Mouse (Mus musculus): ENCODE data around the gene Cd300ld2. TPM values are rescaled to one million over a fixed set of nuclear protein-coding genes. Genes with fewer than 3 reads are reported as not detected.
"Not testable (repeated sequence)": the region's sequence is repeated elsewhere in the genome, so short reads cannot be mapped to it uniquely, and the experiment has no call there.

Cd300ld2 gene
- polyA plus RNA-seq (2012; ENCODE audit: insufficient read depth, insufficient read length, missing spikeins) = 3.4 and 5.1 TPM in 2 replicates

DNA sequence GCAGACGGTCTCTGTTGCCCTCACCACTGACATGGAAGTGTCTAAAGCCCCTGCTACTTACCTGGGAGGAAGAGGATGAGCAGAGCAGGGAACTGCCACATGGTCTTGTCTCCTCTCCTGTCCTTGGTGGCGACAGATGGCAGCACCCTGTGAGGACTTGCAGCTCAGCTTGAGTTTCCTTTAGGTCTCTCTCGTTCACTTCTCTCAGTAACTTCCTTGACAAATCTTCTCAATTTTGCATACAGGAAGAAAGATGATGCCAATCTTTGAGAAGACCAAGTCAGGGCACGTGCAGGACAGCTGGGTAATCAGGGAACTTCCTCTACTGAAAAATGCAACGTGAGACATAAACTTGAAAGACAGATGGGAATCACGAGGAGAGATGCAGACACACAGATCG lies at the start of gene Cd300ld2:
TSS of gene Cd300ld2 (minus strand) at position 101 of the 400 bp plus-strand sequence.
- H3K4me1 ChIP-seq (ENCODE audit: control insufficient read depth, insufficient read depth, low read length); H3K4me3 ChIP-seq (ENCODE audit: insufficient read depth, low read length); H3K27ac ChIP-seq (ENCODE audit: insufficient read depth, low read depth, low read length): not testable (repeated sequence)

DNA sequence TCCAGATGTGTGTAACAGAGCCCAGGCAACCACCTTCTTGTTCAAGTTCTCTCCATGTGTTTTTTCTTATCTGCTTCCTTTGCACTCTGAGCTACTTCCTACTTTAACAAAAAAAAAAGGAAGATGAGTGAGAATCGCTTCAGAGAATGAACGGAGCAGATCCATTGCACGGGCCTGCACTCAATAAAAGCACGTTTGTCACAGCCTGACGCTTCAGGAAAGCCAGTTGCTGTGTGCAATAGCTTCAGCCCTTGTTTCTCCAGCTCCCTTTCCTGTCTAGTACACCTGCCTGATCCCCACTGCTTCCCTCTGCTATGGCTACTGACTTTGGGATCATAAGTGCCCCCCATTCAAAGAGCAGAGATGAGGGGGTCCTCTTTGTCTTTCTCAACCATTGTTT lies 46.1 kb upstream of the Cd300ld2 start, which contains the start of gene Cd300e:
TSS of gene Cd300e (minus strand) at position 101 of the 400 bp plus-strand sequence.
- H3K27ac ChIP-seq (ENCODE audit: insufficient read depth, low read depth, low read length) = peak within 1 kb of the TSS; percentile 30
- H3K4me3 ChIP-seq (ENCODE audit: insufficient read depth, low read length) = no peak within 1 kb of the TSS; the same call in 1 of the 2 replicates
- no peak for TF ChIP-seq POLR2A (IDR thresholded peaks at IDR 0.05; ENCODE audit: borderline replicate concordance, low read depth, low read length)
- TF ChIP-seq CTCF (IDR thresholded peaks at IDR 0.05; ENCODE audit: low read depth, low read length) = no peak

DNA sequence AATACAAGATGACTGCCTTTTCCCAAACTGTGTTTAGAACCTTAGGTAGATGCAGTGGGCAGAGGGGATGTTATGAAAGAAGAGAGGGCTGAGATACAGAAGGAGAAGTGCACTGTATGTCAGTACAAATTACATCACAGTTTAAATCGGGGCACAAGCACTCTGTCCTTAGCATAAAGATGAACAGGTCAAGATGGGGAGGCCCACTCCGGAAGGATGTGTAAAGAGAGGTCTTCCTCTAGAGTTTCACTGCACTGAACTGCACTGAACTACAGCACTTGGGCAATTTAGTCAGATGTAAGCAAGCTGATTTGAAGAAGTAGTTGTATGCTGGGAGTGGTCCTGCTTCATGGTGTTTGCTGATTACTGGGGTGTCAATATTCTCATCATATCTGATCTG lies 43.8 kb upstream of the Cd300ld2 start:
- TF ChIP-seq POLR2A (IDR thresholded peaks at IDR 0.05; ENCODE audit: borderline replicate concordance, low read depth, low read length) = no peak
- no peak for TF ChIP-seq CTCF (IDR thresholded peaks at IDR 0.05; ENCODE audit: low read depth, low read length)
- no peak overlapping the region for H3K4me3 ChIP-seq (ENCODE audit: insufficient read depth, low read length)
- no peak overlapping the region for H3K27ac ChIP-seq (ENCODE audit: insufficient read depth, low read depth, low read length)

More for the DNA sequence above, 46.1 kb upstream of the Cd300ld2 start, which contains the start of gene Cd300e:
- peaks cover 47% of the 10 kb centered on the region for H3K4me1 ChIP-seq (ENCODE audit: control insufficient read depth, insufficient read depth, low read length)

DNA sequence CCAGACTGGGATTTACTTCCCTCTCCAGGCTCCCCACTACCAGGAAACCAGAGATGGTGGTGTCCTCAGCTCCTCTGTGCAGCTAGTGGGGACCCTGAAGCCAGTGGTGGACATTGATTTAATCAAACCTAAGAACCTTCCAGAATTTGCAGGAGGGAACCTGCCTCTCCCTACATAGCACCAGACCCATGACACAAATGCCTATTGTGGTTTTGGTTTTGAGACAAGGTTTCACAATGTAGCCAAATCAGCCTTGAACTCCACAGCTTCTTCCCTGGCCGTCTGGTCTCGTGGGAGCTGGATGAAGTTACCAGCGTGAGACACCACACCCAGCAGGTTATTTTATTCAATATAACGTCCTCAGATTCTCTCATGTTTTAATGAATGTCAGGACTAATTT lies 42.7 kb upstream of the Cd300ld2 start:
- TF ChIP-seq POLR2A (IDR thresholded peaks at IDR 0.05; ENCODE audit: borderline replicate concordance, low read depth, low read length) (no peak), CTCF (IDR thresholded peaks at IDR 0.05; ENCODE audit: low read depth, low read length) (no peak)
- H3K4me1 ChIP-seq (ENCODE audit: control insufficient read depth, insufficient read depth, low read length) = peaks cover 56% of the 10 kb centered on the region
- H3K27ac ChIP-seq (ENCODE audit: insufficient read depth, low read depth, low read length) = no peak overlapping the region
- no peak overlapping the region for H3K4me3 ChIP-seq (ENCODE audit: insufficient read depth, low read length)

More for the DNA sequence above, 43.8 kb upstream of the Cd300ld2 start:
- peaks cover 47% of the 10 kb centered on the region for H3K4me1 ChIP-seq (ENCODE audit: control insufficient read depth, insufficient read depth, low read length)

DNA sequence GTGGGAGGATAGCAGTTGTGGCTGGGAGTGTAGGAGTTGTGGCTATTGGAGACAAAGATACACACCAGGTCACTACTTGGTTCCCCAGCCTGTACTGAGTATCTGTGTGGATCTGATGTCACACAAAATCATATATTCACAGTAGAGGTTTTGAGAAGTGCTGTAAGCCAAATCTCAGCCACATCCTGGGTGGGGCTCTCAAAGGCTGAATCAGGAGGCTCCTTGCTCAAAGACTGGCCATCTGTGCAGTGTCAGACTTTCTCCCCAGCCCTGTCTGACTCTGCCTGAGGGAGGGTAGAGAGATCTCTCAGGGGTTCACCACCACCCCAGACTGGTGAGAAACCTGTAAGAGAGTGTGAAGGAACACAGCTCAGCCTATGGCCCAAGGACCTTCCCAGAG lies 38.5 kb upstream of the Cd300ld2 start:
- peaks cover 29% of the 10 kb centered on the region for H3K4me1 ChIP-seq (ENCODE audit: control insufficient read depth, insufficient read depth, low read length)
- no peak overlapping the region for H3K27ac ChIP-seq (ENCODE audit: insufficient read depth, low read depth, low read length)
- H3K4me3 ChIP-seq (ENCODE audit: insufficient read depth, low read length) = no peak overlapping the region
- TF ChIP-seq POLR2A (IDR thresholded peaks at IDR 0.05; ENCODE audit: borderline replicate concordance, low read depth, low read length) (no peak), CTCF (IDR thresholded peaks at IDR 0.05; ENCODE audit: low read depth, low read length) (no peak)

GRCm38 (mm10) chr11:115052991-115053390 lies 37.0 kb upstream of the Cd300ld2 start:
- no peak overlapping the region for H3K27ac ChIP-seq (ENCODE audit: insufficient read depth, low read depth, low read length)
- TF ChIP-seq POLR2A (IDR thresholded peaks at IDR 0.05; ENCODE audit: borderline replicate concordance, low read depth, low read length) (no peak), CTCF (IDR thresholded peaks at IDR 0.05; ENCODE audit: low read depth, low read length) (no peak)
- peaks cover 21% of the 10 kb centered on the region for H3K4me1 ChIP-seq (ENCODE audit: control insufficient read depth, insufficient read depth, low read length)
- H3K4me3 ChIP-seq (ENCODE audit: insufficient read depth, low read length) = no peak overlapping the region

DNA sequence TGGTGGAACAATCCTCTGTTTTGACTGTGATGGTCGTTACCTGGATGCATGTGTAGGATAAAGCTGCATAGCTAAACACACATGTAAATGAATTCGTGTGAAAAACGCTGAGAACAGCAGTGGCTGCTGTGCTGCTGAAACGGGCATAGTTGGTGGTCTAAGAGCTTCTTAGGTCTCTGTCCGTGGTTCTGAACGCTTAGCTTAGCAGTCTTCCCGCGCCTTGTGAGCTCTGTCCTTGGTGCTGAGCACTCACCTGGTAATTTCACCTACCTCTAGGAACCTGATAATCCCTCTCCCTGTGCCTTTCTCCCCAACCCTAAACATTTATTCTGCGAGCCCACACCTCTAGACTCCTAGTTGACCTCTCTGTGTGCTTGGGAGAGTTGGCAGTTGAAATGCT lies 36.2 kb upstream of the Cd300ld2 start:
- TF ChIP-seq CTCF (IDR thresholded peaks at IDR 0.05; ENCODE audit: low read depth, low read length) = no peak
- no peak for TF ChIP-seq POLR2A (IDR thresholded peaks at IDR 0.05; ENCODE audit: borderline replicate concordance, low read depth, low read length)
- Histone ChIP-seq H3K4me1 (ENCODE audit: control insufficient read depth, insufficient read depth, low read length) (peaks cover 28% of the 10 kb centered on the region), H3K27ac (ENCODE audit: insufficient read depth, low read depth, low read length) (no peak overlapping the region), H3K4me3 (ENCODE audit: insufficient read depth, low read length) (no peak overlapping the region)

- no peak overlapping the region for H3K4me3 ChIP-seq (ENCODE audit: insufficient read depth, low read length)
- peaks cover 21% of the 10 kb centered on the region for H3K4me1 ChIP-seq (ENCODE audit: control insufficient read depth, insufficient read depth, low read length)
- no peak overlapping the region for H3K27ac ChIP-seq (ENCODE audit: insufficient read depth, low read depth, low read length)
- TF ChIP-seq POLR2A (IDR thresholded peaks at IDR 0.05; ENCODE audit: borderline replicate concordance, low read depth, low read length) (no peak), CTCF (IDR thresholded peaks at IDR 0.05; ENCODE audit: low read depth, low read length) (no peak)
Observed at GRCm38 (mm10) chr11:115049282-115049895, 33.4 kb upstream of the Cd300ld2 start.

DNA sequence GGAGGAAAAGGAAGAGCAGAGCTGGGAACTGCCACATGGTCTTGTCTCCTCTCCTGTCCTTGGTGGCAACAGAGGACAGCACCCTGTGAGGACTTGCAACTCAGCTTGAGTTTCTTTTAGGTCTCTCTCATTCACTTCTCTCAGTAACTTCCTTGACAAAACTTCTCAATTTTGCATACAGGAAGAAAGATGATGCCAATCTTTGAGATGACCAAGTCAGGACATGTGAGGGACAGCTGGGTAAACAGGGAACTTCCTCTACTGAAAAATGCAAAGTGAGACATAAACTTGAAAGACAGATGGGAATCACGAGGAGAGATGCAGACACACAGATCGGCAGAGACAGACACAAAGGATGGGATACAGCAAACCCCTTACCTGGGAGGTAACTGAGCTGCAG lies 32.3 kb upstream of the Cd300ld2 start, which contains the start of gene Cd300ld3:
TSS of gene Cd300ld3 (minus strand) at position 151 of the 400 bp plus-strand sequence.
- H3K27ac ChIP-seq (ENCODE audit: insufficient read depth, low read depth, low read length) = peak within 1 kb of the TSS; percentile 85
- peak within 1 kb of the TSS; percentile 31 for H3K4me3 ChIP-seq (ENCODE audit: insufficient read depth, low read length)
- H3K4me1 ChIP-seq (ENCODE audit: control insufficient read depth, insufficient read depth, low read length) = peaks cover 17% of the 10 kb centered on the region
- no peak for TF ChIP-seq CTCF (IDR thresholded peaks at IDR 0.05; ENCODE audit: low read depth, low read length)
- TF ChIP-seq POLR2A (IDR thresholded peaks at IDR 0.05; ENCODE audit: borderline replicate concordance, low read depth, low read length) = no peak

DNA sequence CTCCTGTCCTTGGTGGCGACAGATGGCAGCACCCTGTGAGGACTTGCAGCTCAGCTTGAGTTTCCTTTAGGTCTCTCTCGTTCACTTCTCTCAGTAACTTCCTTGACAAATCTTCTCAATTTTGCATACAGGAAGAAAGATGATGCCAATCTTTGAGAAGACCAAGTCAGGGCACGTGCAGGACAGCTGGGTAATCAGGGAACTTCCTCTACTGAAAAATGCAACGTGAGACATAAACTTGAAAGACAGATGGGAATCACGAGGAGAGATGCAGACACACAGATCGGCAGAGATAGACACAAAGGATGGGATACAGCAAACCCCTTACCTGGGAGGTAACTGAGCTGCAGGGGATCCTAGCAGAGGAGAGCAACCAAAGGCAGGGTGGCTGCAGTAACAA lies 21.7 kb upstream of the Cd300ld2 start, which contains the start of gene Cd300ld5:
TSS of gene Cd300ld5 (minus strand) at position 101 of the 400 bp plus-strand sequence.
- H3K4me3 ChIP-seq (ENCODE audit: insufficient read depth, low read length); H3K27ac ChIP-seq (ENCODE audit: insufficient read depth, low read depth, low read length); H3K4me1 ChIP-seq (ENCODE audit: control insufficient read depth, insufficient read depth, low read length): not testable (repeated sequence)

- not testable (repeated sequence) for H3K4me1 ChIP-seq (ENCODE audit: control insufficient read depth, insufficient read depth, low read length); H3K4me3 ChIP-seq (ENCODE audit: insufficient read depth, low read length); H3K27ac ChIP-seq (ENCODE audit: insufficient read depth, low read depth, low read length)
Observed at GRCm38 (mm10) chr11:115026912-115027311, 10.9 kb upstream of the Cd300ld2 start, which contains the start of gene Cd300ld4. Gene Cd300ld4 (minus strand): TSS chr11:115027012.

All from bone marrow macrophage, adult 2 months (primary cell).